Mouse (Mus musculus) left cerebral cortex, postnatal 25 days (tissue): ENCODE results near the gene P2ry4. TPM values are rescaled to one million over a fixed set of nuclear protein-coding genes. Genes with fewer than 3 reads are reported as not detected.
A peak's percentile ranks its signal among the peaks of the same experiment; 100 is the strongest.

Source experiments
- DNase-seq, 2 experiments: peaks; one replicate each; pipeline ENCODE4 v3.0.0; 2022; ENCODE audit warnings: low spot score in 2 of 2, mixed read lengths in 1 of 2
- intact Hi-C: fragments of 180-260 bp; cut with DNase I; formaldehyde crosslinking; loops from one replicate; pipeline ENCODE4 v1.15.1; 2025
- total RNA-seq, 2 experiments: library from RNA; stranded (reverse); gene quantifications; 2 replicates each; pipeline ENCODE4 v1.2.3; 2021

P2ry4 gene
- not detected for total RNA-seq

GRCm38 (mm10) chrX:100594791-100595190 is at the start of gene P2ry4:
P2ry4 (minus strand) TSS chrX:100594869.
- intact Hi-C loops: no loop called here
- DNase-seq: no peak

- intact Hi-C loops: no loop called here
- DNase-seq: no peak
Measured at GRCm38 (mm10) chrX:100638477-100638876, 43.8 kb upstream of the P2ry4 start.

GRCm38 (mm10) chrX:100629076-100629475 is 34.4 kb upstream of the P2ry4 start:
- intact Hi-C loops: loop anchor here (10.0 kb wide), 1 partner anchor 106 kb away; no protein-coding TSS in a partner anchor
- DNase-seq: no peak

GRCm38 (mm10) chrX:100625802-100626793 is 31.4 kb upstream of the P2ry4 start, which contains the start of gene Pdzd11:
Pdzd11 (minus strand) TSS chrX:100626568.
- DNase-seq: peak; percentile 86 to 93
- intact Hi-C loops: loop anchor here (10.0 kb wide), 1 partner anchor 109 kb away; no protein-coding TSS in a partner anchor

GRCm38 (mm10) chrX:100625546-100625801 is 30.8 kb upstream of the P2ry4 start, which contains the start of gene Kif4:
Kif4 (plus strand) TSS chrX:100625737.
- no peak for DNase-seq
- intact Hi-C loops: loop anchor here (10.0 kb wide), 1 partner anchor 109 kb away; no protein-coding TSS in a partner anchor

GRCm38 (mm10) chrX:100625146-100625545 is 30.5 kb upstream of the P2ry4 start:
- intact Hi-C loops: loop anchor here (10.0 kb wide), 1 partner anchor 110 kb away; no protein-coding TSS in a partner anchor
- no peak for DNase-seq

GRCm38 (mm10) chrX:100624242-100624641 is 29.6 kb upstream of the P2ry4 start:
- intact Hi-C loops: loop anchor here (10.0 kb wide), 1 partner anchor 111 kb away; no protein-coding TSS in a partner anchor

GRCm38 (mm10) chrX:100621366-100621765 is 26.7 kb upstream of the P2ry4 start:
- no peak for DNase-seq
- intact Hi-C loops: loop anchor here (10.0 kb wide), 1 partner anchor 113 kb away; no protein-coding TSS in a partner anchor

More at GRCm38 (mm10) chrX:100624242-100624641, 29.6 kb upstream of the P2ry4 start:
- DNase-seq: no peak

GRCm38 (mm10) chrX:100618488-100618887 is 23.8 kb upstream of the P2ry4 start:
- intact Hi-C loops: no loop called here
- no peak for DNase-seq

- DNase-seq: peak in 1 of 2 experiments; percentile 38
Measured at GRCm38 (mm10) chrX:100605314-100605713, 10.6 kb upstream of the P2ry4 start, which contains the start of gene Arr3. Arr3 (plus strand) TSS chrX:100605497.

GRCm38 (mm10) chrX:100599755-100600154 is 5.1 kb upstream of the P2ry4 start:
- intact Hi-C loops: loop anchor here (2.0 kb wide), 1 partner anchor 83 kb away; no protein-coding TSS in a partner anchor
- DNase-seq: peak; percentile 26 to 64

More at GRCm38 (mm10) chrX:100605314-100605713, 10.6 kb upstream of the P2ry4 start, which contains the start of gene Arr3:
- intact Hi-C loops: no loop called here

- intact Hi-C loops: no loop called here
- DNase-seq: peak; percentile 35 to 74
Measured at GRCm38 (mm10) chrX:100597439-100597838, 2.8 kb upstream of the P2ry4 start.

- intact Hi-C loops: no loop called here
Measured at GRCm38 (mm10) chrX:100571951-100572350, 22.7 kb downstream of the P2ry4 start, which contains the start of gene Awat1. Awat1 (plus strand) TSS chrX:100572251.

GRCm38 (mm10) chrX:100565696-100566095 is 29.0 kb downstream of the P2ry4 start:
- intact Hi-C loops: no loop called here
- DNase-seq: peak in 1 of 2 experiments; percentile 60

More at GRCm38 (mm10) chrX:100571951-100572350, 22.7 kb downstream of the P2ry4 start, which contains the start of gene Awat1:
- no peak for DNase-seq

GRCm38 (mm10) chrX:100556026-100556425 is 38.6 kb downstream of the P2ry4 start:
- DNase-seq: no peak
- intact Hi-C loops: no loop called here

Other genes starting within 250 kb of the P2ry4 start
- not detected for gene Otud6a, start 165.9 kb downstream of the P2ry4 start, total RNA-seq
- under 1 TPM in 1 of 2 experiments, not detected in 1; 0.21 TPM for gene Awat2, start 152.2 kb downstream of the P2ry4 start, total RNA-seq
- 10 to 100 TPM; 33.3 to 34.9 TPM for gene Igbp1, start 100.6 kb downstream of the P2ry4 start, total RNA-seq
- gene Dgat2l6, start 70.0 kb downstream of the P2ry4 start, total RNA-seq: under 1 TPM; 0.37 TPM
- not detected for gene Awat1, start 22.6 kb downstream of the P2ry4 start, total RNA-seq
- 1 to 10 TPM; 1.3 to 2.3 TPM for gene Arr3, start 10.6 kb upstream of the P2ry4 start, total RNA-seq
- gene Kif4, start 30.9 kb upstream of the P2ry4 start, total RNA-seq: under 1 TPM; 0.66 to 0.98 TPM
- gene Pdzd11, start 31.7 kb upstream of the P2ry4 start, total RNA-seq: 10 to 100 TPM; 44.4 to 51.7 TPM
- gene Gdpd2, start 135.0 kb upstream of the P2ry4 start, total RNA-seq: 10 to 100 TPM in 1 of 2 experiments, 1 to 10 TPM in 1; 8.5 to 11.6 TPM
- 100 to 1,000 TPM; 151 to 153 TPM for gene Dlg3, start 172.9 kb upstream of the P2ry4 start, total RNA-seq